Mouse (Mus musculus) kidney, postnatal 10 days (tissue): Measurements from ENCODE around the gene Rassf1.
A peak's percentile ranks its signal among the peaks of the same experiment; 100 is the strongest.

Experiments
- DNase-seq: peaks from one replicate; pipeline ENCODE4 v3.0.0; 2021; ENCODE audit warnings: mixed read lengths

Gene Rassf1

DNA sequence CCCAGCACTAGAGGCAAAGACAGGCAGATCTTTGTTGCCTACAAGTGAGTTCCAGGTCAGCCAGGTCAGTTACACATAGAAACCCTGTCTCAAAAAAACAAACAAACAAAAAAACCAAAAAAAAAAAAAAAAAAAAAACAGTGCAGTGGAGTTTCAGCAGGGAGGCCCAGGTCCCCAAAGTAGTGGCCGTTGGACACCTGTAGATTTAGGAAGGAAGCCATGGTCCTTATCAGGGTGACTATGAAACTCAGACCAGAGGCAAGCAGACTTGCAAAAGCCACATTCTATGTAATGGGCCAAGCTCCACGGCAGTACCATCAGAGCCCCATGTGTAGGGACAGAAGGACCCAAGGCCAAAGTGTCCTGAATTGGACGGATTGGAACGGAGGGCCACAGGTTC, 30.2 kb downstream of the Rassf1 start:
- no peak for DNase-seq

DNA sequence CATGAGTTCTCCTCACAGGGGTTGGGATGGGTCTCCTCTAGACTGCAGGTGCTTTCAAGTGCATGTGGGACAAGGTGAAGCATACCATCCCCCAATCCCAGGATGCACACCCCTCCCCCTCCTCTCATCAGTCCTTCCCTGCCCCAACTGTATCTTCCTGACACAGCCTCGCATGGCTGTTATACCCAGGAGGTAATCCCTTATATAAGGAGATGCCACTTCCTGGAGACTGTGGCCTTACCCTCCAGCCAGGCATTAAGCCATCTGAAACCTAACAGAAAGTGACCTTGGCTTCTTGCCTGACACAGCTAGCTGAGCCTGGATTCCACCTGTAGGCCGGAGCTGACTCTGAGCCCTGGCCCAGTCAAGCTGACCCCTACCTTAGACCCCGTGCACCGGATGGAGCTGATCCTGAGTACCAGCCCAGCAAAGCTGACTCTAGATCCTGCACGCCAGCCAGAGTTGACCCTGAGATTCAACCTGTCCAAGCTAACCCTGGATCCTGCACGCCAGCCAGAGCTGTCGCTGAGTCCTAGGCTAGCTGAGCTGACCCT, 31.2 kb downstream of the Rassf1 start:
- DNase-seq, result peak; percentile 29

DNA sequence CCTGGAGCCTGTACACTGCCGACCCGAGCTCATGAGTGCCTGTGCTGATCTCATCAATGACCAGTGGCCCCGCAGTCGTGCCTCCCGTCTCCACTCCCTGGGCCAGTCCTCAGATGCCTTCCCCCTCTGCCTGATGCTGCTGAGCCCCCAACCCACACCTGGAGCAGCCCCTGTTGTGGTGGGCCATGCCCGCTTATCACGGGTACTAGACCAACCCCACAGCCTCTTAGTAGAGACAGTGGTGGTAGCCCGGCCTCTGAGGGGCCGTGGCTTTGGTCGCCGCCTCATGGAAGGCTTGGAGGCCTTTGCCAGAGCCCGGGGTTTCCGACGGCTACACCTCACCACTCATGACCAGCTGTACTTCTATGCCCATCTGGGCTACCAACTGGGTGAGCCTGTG, 31.8 kb downstream of the Rassf1 start:
- DNase-seq, result no peak

DNA sequence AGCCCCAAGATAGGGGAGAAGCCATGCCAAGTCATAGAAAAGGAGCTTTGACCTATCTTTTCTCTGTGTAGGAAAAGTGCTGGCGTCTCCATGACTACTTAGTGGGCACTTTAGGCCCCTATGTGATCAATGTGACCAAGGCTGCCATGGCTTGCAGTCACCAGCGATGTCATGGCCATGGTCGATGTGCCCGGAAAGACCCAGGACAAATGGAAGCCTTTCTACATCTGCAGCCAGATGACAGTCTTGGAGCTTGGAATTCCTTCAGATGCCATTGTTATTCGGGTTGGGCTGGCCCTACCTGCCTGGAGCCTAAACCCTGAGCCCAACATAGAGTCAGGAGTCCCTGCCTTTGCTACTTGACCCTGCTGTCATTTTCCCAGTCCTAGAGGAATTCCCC, 35.1 kb downstream of the Rassf1 start:
- DNase-seq, result no peak

DNA sequence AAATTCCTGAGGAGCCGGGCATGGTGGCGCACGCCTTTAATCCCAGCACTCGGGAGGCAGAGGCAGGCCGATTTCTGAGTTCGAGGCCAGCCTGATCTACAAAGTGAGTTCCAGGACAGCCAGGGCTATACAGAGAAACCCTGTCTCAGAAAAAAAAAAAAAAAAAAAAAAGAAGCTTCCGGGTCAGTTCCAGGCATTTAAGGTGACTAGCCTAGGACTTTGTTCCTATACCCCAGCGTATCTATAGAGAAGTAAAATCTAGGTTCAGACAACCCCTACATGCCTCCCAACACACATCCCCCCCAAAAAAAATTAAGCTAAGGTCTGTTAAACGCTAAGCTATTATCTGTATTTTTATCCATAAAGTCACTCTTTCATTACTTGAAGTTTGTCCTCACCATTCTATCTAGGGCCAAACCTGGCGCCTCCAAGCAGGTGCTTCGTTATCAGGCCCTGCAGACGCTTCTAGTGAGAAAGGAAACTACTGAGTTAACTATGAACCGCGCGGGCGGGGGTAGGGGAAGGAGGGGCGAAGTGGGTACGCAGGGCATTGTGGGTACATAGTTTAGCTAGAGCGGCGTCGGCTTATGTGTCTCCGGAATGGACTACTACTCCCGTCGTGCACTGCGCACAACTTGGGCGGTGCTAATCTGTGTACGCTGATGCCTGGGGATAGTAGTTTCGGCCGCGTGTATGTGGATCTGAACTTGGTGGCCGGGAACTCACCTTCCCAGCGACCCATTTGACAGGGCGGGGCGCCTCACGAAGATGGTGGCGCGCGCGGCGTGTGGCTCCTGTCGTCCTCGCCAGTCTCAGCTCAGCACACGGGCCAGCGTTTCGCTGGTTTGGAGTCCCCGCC, 35.8 kb downstream of the Rassf1 start, which contains the start of gene Ifrd2:
Gene Ifrd2, plus strand, starts transcription at position 669 of the 859 bp plus-strand sequence.
- DNase-seq, result peak; percentile 98

DNA sequence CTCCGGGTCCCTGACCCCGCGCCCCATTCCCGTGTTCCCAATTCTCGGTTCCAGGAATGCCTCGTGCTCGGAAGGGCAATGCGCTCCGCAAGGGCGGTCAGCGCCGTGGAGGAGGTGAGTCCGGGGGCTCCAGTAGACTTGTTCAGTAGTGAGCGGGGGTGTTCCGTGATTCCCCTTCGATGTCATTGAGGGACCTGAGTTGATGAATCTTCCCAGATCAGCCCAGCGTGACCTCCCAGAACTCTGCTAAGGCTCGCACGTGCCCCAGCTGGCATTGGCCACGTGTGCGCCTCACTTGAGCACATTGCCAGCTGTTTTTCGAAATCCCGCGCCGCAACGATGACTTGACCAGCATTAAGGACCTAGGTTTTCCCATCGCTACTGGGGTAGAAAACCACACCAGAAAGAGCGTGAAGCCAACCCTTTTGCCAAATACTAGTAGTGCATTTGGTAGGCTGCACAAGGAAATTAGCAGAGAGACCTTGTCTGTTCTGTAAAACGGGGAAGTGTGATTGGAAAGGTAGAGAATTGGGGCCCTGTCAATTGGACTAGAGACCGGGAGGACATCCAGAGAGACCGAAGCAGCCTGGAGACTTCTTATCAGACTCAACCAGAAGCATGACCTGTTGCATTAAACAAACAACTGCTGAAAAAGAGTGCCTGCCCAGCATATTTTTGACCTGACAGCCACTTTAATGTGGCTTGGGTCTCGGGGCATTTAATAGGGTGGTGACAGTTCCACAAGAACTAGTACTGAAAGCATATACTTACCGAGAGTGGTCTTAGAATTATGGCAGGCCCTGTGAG, 36.7 kb downstream of the Rassf1 start:
- peak; percentile 71 for DNase-seq

DNA sequence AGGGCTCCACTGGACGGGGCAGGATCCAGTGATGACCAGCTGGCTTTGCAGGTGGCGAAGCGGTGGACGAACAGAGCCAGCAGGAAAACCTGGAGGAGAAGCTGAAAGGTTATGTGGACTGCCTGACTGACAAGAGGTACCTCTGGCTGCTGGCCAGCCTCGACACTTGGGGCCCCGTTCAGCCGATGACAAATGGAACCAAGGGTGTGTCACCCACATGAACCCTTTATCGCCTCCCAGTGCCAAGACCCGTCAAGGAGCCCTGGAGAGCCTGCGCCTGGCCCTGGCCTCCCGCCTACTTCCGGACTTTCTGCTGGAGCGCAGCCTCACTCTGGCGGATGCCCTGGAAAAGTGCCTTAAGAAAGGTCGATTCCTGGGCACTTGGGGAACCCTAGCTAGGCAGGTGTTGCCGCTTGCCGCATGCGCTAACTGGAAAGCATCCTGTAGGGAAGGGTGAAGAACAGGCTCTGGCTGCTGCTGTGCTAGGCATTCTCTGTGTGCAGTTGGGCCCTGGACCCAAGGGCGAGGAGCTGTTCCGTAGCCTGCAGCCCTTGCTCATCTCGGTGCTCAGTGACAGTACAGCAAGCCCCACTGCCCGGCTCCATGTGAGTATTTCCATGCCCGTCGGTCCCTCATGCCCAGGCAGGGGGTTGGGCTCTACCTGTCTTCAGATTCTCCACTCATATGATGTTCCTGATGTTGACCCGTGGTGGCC, 38.9 kb downstream of the Rassf1 start:
- peak; percentile 55 for DNase-seq

DNA sequence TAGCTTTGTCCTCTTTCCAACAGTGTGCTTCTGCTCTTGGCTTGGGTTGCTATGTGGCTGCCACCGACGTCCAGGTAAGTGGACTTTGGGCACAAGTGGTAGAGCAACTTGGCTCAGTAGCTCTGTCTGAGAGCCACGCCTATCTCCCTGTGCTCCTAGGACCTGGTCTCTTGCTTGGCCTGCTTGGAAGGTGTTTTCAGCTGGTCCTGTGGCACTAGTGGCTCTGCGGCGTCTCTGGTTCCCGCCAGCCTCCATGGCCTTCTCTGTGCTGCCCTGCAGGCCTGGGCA, 39.4 kb downstream of the Rassf1 start:
- DNase-seq, result no peak

DNA sequence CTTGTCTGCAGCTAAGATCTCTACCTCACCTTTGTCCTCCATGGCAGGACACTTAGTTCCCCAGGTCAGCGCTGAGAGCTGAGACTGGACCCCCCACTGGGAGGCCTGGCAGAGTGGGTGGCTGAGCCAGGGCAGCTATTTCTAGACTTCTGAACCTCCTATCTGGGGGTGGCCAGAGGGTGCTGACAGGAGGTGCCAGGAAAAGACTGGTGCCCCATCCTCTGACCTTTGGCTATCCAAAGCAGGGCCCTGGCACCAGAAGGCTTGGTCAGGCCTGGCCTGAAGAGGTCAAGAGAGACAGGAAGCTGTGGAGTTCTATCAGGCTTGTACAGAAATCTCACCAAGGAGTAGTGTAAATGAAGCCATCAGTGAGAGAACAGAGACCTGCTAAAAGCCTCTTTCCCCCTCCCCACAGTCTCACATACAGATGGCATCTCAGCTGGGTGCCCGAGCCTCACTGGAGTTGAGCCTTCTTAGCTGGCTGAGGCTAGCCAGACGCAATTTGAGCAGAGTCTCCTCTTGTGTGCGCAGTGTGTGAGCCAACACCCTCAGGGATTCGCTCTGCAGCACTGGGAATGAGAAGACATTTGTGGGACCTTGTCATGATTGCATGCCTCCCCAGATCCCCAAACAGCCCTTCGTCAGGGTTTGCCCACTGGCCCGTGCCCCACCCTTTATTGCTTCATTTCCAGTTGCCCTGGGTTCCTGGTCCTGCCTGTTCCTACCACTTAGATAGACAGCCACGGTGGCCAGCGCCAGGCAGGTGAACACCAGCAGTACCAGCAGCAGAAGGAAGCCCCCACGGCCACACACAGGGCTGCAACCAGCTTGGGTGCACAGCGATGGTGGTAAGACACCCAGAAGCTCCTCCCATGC, 42.0 kb downstream of the Rassf1 start:
- no peak for DNase-seq

DNA sequence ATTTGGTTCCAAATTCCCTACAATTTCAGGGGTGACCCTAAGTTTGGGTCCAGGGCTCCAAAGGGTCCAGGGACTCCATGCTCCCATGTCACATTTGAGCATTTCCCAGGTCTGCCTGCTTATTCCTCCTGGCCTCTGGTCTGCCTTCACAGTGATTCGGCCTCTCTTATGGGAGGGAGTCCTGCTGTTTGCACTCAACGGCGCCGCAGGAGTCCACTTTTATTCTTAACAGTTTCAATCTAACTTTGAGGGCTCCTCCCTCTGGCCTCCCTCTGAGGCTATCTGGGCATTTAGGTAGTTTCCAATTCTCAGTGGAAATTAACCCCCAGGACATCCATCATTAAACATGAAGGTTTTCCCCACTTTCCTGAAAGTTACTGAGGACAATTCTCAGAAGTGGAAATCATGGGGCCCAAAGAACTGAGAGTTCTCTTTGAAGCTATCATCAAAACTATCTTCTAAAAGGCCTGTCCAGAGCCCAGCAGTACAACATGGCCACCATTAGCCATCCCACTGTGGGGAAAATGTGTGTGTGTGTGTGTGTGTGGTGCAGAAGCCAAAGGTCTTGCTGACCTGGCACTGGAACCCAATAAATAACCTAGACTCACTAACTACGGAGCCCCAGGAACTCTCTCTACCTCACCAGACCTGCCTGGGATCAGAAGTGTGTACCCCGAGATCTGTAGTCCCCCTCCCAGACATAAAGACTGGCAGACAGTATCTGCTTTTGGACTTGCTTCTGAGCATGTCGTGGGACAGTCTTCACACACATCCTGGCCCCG, 43.1 kb downstream of the Rassf1 start:
- no peak for DNase-seq

DNA sequence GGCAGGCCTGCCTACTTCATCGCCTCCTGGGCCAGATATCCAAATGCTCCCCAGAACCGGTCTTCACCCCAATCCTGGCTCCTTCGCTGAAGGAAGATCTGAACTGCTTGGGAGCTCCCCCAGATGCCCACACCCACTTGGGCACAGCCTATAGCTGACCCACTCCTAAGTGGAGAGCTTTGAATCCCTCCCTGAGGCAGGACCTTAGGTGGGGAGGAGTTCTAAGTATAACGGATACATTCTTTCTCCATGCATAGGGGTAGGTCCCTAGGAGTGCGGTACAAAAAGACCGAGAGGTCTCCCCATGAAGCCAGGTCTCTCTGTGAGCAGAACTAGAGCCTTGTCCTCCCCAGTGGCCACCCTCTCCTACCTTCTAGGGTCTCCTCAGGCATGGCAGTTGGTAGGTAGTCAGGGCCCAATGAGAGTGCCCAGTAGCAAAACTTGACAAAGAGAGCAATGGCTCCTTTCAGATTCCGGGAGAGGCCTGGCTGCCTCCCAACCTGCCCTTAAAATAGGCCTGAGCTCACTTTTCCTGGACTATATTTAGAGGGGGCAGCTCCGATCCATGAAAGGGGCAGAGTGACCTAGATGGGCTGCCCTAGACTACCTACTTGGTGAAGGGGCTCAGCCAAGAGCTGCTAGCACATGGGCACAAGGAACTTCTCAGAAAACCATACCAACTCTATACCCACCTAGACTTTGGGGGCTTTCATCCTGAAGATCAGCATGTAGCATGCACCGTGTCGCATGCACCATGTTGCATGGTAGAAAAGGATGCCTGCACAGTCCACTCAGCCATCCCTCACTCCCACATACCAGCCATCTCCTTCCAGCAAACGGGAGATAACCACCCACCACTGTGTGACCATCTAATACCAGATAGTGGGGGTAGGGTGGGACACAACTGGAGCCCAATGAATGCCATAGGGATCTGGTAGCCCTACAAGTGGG, 45.5 kb downstream of the Rassf1 start:
- DNase-seq, result peak; percentile 41

DNA sequence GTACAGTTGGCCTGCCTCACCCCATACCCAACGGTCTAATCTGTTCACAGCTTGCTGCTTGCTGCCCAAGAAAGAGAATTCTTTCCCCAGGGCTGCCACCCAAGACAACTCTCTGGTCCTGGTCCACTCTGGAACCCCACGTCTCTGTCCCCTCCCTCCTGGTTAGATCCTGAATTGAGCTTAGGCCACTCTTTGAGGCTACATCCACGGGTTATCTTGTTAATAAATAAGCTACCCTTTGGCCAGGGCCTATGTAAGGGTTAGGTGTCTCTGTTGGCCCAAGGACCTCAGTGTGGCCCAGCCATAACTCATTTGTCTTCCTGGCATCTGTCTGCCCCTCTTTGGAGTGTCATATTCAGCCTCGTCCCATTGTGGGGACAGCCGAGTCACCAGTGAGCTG, 47.0 kb downstream of the Rassf1 start:
- no peak for DNase-seq

DNA sequence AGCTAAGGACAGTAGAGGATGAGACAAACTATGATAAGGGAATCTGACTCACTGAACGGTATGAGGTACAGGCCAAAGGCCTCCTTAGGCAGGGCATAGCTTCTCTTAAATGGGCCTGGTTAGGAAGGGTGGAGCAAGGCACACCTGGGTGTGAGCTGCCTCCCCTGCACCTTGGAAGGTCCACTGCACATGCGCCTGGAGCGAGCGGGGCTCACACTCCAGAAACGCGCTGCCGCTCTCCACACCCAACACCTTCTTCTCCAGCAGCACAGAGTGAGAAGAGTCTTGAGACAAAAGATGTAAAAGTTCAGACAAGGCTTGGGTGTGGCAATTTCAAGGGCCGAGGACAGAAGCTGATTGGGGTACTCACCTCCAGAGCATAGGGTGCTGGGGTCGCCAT, 48.1 kb downstream of the Rassf1 start:
- no peak for DNase-seq

DNA sequence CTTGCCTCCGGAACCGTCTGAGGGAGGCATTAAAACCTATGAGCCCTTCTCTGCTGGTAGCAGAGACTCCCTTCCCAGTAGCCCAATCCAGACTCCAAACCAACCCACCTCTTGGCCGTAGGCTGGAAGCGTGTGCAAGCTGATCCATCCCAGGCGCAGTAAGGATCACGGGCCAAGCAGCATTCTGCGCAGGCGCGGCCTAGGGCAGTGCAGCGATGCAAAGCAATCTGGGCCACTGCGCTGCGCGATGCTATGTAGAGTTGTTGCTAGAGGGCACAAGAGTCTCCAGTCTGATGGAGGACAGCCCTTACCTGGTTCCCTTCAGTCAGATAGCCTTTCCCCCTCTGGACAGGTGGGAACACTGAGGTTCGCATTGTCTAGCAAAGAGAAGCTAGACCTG, 48.5 kb downstream of the Rassf1 start:
- peak; percentile 63 for DNase-seq

DNA sequence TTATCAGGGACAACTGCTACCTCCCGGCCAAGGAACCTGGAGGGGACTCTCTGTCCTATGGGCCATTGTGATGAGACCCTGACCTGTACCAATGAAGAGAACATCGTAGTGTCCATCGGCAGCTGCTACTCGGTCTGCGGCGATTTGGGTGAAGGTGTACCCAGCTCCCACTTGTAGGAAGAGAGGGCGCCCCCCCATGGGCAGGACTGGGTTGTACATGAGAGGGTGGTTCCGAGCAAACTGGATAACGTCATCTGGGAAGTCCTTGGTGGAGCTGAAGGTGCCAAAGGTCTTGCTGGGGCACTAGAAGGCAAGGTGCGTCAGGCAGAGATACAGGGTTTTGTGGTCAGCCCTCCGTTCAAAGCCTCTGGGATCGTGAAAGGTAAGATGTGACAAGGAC, 49.4 kb downstream of the Rassf1 start:
- peak; percentile 47 for DNase-seq

DNA sequence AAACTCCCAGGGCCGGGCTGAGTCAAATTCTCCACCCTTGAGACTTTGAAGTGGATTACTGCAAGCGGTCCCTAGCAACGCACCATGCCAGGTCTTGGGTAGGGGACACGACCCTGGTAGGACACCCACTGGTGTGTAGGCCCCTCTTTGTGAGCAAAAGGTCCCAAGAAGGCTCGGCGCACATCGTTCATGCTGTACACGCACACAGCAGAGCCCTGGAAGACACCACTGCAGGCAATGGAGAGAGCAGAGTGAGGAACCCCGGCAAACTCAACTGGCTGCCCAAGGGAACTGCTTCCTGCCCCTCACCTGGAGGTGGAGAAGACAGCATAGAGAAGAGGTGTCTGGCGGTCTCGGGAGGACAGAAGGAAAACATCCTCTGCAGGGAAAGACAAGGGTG, 49.9 kb downstream of the Rassf1 start:
- DNase-seq, result no peak

DNA sequence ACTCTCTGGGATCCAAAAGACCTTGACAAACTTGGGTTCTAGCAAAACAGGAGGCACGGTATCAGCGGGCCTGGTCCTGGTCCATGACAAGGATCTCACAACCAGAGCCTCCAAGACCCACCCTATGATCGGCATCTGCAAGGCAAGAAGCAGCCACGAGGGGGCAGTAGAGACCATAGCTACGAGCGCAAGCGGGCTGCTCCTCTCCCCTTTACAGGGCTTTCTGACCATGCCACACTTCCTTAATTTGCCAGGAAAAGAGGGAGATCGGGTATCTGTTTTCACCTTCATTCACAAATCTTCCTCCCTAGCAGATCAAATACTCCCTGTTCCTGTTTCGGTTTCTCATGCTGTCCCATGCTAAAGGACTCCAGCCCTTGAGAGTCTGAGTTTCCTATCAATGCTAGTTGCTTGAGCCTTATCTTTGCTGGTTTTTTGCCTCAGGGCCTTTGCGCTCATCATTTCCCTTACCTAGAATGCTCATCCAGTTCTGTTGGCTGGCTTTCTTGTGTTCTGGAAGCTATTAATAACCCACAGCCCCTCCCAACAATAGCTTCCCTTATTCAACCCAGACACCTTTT, 50.8 kb downstream of the Rassf1 start:
- peak; percentile 97 for DNase-seq

DNA sequence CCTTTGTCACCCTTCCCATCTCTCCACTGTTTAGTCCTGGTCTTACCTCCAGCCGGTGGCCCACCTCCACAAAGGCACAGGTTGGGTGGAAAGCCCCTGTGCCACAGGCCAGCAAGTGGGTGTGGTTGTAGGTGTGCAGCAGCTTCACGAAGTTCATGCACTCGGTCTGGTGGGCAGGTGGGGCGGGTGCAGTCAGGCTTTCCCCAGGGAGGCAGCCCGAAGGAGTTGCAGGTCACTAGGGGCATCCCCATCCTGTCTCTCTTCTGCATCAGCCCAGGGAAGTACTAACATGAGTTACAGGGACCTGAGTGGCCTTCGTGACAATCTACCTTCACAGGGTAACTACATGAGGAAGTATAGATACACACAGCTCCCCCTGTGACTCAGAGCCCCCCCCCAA, 51.9 kb downstream of the Rassf1 start:
- no peak for DNase-seq

DNA sequence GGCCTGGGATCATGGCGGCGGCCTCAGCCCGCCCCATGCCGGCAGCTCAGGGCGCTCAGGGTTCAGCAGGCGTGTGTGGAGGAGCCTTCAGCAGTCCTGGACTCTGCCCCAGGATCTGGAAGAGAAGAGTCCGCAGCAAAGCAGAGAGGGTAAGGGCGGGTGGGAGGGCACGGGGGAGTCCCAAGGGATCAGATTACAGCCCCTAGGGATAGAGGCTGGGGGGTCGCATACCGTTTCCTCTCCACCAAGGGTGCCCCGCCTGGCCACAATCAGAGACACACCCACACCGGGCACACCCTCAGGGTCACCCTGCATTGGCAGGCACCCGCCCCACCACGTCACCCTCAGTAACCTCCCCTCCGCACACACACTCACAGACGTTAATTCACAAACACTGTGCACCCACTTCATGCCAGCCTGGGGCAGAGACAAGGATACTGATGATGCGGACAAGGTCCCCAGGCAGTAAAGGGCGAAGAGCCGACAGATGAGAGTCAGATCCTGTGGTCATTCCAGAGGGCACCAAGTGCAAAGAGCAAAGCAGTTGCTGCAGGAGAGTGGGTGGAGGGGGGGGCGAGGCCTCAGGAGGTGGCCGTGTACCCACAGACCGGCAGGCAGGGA, 53.8 kb downstream of the Rassf1 start:
- peak; percentile 74 for DNase-seq
